Mouse (Mus musculus): ENCODE results near the gene Ptafr.
"Not testable (repeated sequence)": the region's sequence is repeated elsewhere in the genome, so short reads cannot be mapped to it uniquely, and the experiment has no call there.

Ptafr gene

DNA sequence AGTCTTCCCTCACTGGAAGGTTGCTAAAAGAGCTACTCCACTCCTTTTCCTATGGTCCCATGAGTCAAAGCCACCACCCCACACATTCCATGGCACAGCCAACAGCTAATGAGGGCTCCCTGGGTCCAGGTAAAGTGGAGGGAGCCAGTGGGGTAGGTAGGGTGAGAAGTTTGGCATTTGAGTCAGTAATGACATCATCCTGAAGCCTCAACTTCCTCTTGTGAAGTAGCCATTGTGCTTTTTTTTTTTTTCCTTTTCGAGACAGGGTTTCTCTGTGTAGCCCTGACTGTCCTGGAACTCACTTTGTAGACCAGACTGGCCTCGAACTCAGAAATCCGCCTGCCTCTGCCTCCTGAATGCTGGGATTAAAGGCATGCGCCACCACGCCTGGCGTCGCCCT is 8.3 kb upstream of the Ptafr start:
- DNase-seq (ENCODE audit: low spot score in 2 of 2) = not testable (repeated sequence)

DNA sequence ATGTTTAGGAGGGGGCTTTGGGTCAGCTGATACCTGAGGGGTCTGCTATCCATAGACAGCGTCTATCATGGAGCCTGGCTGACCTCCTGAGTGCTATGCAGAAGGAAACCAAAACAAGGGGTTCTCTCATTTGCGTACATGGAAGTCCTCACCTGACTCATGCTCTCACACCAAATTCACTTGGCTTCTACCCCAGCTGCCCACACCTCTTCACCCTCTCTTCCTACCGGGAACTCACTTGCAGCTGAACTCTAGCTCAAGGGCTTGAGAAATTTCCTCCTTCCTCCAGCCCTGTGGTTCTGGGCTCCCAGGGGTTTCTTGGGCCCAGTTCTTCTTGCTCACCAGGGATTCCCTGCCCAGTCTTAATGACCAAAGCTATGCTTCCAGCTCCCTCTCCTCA is 606 bp upstream of the Ptafr start:
- DNase-seq (ENCODE audit: low spot score in 2 of 2) = no peak

DNA sequence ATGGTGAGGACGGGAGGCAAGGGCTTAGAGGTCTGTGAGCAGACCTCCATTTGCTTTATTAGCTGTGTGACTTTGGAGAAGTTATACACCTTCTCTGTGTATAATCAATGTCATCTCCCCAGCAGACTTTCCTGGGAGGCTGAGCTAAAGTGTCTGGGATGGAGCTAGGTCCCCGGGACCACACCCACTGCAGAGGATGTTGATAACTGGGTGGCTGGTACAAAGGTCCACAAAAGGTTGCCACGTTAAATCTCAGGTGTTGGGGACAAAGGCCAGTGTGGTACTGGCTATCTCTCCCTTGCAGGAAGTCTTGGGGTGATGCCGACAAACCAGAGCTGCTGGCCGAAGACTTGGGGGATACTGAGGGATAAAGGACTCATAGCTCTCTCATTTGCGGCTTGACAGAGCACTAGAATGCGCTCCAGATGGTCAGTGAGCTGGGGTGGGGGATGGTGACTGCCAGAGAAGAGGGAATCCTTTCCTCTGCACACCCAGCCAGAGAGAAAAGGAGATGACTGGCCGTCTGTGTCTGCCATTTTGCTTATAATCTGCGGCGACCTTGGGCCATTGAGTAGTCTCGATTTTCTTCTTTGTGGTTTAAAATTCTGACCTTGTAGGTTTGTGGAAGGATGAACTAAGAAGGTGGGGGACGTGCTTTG is 1.4 kb downstream of the Ptafr start:
- no peak for DNase-seq (ENCODE audit: low spot score in 2 of 2)

DNA sequence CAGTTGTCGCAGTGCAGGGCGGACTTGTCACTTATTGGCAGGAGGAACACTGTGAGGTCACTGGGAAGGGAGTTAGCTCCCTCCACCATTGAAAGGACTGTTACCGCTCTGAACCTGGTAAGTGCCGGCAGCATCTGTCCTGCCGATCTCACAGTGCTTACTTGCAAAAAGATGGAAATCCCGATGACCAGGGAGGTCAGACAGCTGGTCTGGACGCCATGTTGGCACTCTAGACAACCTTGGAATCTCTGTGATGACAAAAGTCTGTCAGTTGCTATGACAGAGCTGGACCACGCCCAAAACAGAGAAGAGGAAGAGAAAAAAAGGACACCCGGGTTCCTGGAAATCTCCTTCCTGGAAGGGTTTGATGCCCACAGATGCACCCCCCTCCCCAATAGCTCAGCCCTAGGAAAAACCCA is 3.5 kb downstream of the Ptafr start:
- no peak for DNase-seq (ENCODE audit: low spot score in 2 of 2)

DNA sequence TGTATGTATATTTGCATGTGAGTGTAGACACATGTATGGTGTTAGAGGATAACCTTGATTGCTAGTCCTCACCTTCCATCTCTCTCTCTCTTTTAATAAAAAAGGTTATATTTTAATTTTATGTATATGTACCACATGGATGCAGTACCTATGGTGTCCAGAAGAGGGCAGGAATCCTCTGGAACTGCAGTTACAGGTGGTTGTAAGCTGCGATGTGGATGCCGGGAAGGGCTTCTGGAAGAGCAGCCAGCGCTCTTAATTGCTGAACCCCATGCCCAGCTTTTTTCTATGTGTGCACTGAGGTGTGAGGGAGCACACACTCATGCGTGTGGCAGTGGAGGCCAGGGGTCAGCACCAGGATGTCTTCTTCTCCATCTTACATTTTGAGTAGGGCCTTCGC is 5.2 kb downstream of the Ptafr start:
- no peak for DNase-seq (ENCODE audit: low spot score in 2 of 2)

DNA sequence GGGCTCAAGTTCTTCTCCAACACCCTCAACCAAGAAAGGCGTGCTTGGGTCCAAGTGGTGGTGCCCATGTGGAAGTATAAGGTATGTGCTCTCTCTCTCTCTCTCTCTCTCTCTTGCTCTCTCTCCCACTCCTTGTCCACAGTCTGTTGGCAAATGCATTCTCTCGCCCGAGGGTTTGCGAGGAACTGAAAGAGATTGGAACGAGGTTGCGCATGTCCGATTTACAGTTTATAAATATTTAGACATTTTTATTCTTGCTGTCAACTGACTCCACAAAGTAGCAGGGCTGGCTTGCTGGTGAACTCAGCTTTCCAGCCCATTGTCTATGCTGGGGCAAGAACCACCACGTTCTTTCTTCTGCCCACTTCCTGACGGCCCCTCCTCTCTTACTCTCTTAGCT is 7.3 kb downstream of the Ptafr start:
- DNase-seq (ENCODE audit: low spot score in 2 of 2) = no peak

DNA sequence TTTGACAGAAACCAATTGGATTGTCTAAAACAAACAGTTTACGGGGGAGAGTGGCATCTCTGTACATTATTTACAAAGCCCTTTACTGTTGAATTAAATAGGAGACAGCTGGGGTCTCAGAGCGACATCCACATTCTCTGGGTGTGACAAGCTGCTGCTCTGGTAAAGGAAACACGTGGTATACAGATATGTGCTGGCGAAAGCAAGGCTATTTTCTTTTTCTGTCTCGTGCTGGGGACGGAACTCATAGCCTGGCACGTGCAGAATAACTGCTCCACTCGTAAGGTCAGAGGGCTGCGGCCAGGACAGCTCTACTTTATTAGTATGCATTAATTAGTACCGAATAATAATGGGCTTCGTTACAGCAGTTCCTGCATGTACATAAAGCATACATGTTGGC is 9.5 kb downstream of the Ptafr start:
- DNase-seq (ENCODE audit: low spot score in 2 of 2) = no peak

DNA sequence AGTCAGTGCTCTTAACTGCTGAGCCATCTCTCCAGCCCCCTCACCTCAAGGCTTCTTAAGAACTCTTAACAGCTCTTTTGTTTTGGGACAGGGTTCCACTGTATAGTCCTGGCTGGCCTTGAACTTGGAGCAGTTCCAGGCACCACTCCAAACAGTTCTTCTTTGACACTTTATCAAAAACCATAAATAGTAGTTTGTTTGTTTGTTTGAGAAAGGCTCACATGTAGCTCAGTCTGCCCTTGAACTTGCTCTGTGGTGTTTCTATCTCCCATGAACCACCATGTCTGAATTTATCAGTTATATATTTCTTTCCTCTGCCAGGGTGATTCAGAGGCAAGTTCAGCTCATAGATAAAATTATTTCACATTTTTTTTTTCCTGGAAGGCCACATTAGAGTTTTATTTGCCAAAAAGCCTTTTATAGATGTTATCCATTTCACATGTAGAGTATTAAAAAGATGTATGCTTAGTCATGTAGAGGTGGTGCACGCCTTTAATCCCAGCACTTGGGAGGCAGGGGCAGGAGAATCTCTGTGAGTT is 11.0 kb downstream of the Ptafr start:
- no peak for DNase-seq (ENCODE audit: low spot score in 2 of 2)

DNA sequence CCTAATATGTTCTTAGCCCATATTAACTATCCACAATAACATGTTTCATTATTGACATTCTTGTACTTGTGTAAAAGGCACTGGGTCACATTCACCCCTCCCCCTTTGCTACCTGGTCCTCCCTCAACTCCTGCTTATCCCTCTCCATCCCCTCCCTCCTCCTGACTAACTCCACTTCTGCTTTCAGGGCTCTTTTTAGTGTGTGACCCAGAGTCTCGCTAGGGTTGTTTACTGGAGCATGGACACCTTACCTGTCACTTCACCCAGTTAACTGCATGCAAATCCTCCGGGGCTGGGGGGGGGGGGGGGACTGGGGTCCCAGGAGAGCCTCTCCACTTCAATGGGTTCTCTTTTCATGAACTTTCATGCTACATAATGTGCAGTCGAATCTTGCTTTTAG is 19.9 kb downstream of the Ptafr start:
- DNase-seq (ENCODE audit: low spot score in 2 of 2) = no peak

DNA sequence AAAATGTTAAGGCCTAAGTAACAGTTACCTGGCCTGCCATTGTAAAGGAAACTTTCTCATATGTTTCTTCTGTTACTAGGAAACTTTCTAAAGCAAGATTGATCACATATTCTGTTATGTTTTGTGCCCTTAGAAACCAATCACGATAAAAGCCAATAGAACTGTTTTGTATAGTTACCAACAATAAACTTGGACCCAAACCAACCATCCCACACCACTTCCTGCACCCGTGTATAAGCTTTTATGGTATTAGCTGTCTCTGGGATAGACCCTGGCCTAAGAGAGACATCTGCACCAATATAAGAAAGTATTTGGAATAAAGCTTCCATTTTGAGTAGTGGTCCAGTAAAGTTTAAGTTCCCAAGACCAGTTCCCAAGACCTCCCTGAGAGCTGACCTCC is 21.1 kb downstream of the Ptafr start:
- DNase-seq (ENCODE audit: low spot score in 2 of 2) = no peak

DNA sequence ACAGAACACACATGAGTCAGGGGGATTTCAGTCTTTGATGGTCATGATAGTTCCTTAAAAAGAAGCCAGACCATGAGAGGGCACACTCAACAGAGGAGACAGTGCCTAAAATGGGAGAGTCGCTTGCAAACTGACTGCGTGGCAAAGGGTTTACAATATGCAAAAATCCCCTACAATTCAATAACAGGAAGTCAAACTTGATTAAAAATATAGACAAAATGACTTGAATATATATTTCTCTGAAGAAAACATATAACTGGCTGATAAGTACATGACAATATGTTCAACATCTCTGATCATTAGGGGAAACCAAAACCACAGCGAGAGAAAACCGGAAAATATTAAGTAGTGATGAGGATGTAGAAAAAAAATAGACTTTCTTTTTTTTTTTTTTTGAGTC is 22.4 kb downstream of the Ptafr start:
- DNase-seq (ENCODE audit: low spot score in 2 of 2) = no peak

DNA sequence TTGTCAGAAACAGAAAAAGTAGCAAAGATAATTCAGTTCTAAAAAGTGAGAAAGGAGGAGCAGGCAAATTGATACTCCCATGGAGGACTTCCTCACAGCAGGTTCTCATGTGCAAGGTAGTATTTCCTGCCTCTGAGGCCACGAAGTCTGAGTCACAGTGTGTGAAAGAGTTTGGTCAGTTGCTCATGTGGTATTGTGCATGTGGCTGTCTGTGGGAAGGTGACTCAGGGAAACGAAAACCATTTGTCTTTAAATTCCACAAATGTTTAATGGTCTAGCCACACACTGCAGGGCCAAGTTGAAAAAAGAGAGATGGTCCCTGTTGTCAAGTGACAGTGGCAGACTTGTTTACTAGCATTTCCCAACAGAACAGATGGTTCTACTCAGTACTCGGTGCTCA is 24.6 kb downstream of the Ptafr start:
- DNase-seq (ENCODE audit: low spot score in 2 of 2) = no peak

DNA sequence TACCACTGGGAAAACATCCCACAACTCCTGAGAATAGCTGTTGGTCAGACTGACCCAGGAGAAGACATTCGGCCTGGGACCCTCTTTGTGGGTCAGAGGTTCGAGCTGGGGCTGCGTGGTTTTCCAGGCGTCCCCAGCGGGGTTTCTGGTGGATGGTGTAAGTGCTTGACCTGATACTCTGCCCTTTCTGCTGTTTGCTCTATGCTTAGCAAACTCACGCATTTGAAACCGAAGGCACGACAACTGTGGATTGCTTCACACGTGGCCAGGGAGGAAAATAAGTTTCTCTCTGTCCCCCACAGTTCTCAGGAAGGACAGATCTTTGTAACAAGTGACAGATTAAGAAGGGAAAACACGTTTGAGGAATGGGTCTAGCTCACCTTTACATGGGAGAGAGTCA is 26.8 kb downstream of the Ptafr start:
- DNase-seq (ENCODE audit: low spot score in 2 of 2) = no peak

DNA sequence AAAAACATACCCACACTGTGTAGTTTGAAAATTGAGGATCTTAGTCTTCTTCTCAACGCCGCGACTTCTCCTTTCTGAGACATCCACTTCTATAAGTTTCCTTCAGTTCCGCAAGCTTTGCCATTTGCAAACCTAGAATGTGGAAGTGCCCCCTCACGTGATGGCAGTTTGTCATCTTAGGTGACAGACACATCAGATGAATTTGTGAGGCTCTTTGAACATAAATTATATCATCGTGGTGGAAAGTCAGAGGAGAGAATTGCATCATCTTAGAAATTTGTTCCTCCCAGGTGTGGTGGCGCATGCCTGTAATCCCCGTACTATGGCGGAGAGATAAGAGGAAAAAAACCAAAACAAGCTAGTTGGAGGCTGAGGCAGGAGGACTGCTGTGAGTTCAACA is 29.1 kb downstream of the Ptafr start:
- peak in 1 of 2 experiments; percentile 12 for DNase-seq (ENCODE audit: low spot score in 2 of 2)

DNA sequence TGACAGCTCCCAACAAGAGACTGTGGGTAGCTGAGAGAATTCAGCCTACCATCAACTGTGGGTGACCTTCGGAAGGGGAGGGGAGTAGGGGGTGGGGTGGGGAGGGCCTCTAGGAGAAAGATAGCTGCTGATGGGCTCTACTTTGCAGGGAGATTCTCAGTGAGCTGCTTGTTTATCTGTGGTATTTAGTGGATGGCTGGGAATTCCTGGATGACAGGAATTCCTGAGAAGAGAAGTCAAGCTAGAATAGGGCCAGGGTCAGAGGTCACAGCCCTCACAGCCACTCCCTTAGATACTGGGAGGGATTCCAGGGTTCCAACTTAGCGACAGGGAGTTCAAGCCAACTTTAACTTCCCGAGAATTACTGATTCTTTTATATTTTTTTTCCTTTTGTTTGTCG is 30.3 kb downstream of the Ptafr start:
- DNase-seq (ENCODE audit: low spot score in 2 of 2) = no peak

DNA sequence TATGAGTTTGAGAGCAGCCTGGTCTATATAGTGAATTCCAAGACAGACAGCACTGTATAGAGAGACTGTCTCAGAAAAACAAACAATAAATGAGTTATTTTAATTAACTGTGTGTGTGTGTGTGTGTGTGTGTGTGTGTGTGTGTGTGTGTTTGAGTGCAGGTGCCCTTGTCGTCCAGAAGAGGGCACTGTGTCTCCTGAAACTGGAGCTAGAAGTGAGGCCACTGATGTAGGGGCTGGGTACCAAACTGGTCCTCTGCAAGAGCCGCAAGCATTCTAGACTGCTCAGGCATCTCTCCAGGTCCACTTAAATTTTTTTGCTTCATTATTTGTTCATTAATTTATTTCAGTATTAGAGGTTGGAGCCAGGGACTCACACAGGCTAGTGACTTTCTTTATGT is 35.0 kb downstream of the Ptafr start:
- no peak for DNase-seq (ENCODE audit: low spot score in 2 of 2)

DNA sequence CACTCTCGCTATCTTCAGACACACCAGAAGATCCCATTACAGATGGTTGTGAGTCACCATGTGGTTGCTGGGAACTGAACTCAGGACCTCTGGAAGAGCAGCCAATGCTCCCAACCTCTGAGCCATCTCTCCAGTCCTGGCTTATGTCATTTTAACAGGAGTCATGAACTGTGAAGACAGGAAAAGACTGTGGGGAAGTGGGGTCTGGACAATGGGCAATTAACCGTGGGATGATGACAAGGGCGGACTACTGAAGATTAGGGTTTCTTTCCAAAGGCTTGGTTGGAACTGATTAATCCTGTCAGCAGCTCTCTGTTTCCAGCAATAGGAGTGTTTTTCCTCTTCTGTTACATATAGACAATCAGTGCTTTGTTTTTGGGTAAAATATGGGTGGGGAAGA is 35.9 kb downstream of the Ptafr start:
- no peak for DNase-seq (ENCODE audit: low spot score in 2 of 2)

DNA sequence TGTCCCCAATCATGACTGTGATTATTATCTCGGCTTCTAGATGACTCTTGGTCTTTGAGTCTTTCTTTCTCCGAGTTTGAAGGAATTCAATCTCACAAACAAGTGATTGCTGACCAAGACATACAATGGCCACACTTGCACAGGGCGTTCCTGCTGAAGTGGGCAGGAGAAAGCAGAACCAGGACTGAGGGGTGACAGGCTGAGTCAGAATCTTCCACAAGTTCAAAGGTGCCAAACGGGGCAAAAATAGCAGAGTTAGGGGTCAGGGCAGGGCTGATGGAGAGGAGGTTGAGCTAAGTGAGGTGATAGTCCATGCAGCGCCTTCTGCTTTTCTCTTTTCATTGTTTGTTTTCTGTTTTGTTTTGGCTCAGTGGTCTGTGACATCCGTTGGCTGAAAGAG is 36.6 kb downstream of the Ptafr start:
- no peak for DNase-seq (ENCODE audit: low spot score in 2 of 2)

DNA sequence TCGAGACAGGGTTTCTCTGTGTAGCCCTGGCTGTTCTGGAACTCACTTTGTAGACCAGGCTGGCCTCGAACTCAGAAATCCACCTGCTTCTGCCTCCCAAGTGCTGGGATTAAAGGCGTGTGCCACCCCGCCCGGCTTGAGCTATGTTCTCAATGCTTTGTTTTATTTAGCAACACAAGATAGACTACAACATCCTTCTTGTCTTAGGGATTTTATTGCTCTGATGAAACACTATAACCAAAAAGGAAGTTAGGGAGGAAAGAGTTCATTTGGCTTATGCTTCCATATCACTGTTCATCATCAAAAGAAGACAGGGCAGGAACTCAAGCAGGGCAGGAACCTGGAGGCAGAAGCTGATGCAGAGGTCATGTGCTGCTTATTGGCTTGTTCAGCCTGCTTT is 37.4 kb downstream of the Ptafr start:
- DNase-seq (ENCODE audit: low spot score in 2 of 2) = not testable (repeated sequence)

DNA sequence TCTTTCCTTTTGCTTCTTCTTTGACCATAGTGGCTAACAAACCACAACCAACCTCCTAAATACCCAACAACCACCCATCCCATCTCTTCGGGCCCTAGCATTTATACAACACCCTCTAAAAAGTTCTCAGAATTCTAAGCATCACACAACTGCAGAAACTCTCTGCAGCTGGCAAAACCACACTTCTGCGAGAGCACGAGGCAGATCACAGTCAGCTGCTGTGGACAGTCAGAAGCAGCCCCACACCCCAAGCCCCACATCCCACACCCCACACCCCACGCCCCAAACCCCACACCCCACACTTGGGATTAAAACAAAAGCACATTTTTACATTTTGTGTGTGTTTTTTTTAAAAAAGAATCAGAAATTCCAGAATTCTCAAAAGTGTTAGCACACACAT is 39.6 kb downstream of the Ptafr start:
- DNase-seq (ENCODE audit: low spot score in 2 of 2) = no peak

DNA sequence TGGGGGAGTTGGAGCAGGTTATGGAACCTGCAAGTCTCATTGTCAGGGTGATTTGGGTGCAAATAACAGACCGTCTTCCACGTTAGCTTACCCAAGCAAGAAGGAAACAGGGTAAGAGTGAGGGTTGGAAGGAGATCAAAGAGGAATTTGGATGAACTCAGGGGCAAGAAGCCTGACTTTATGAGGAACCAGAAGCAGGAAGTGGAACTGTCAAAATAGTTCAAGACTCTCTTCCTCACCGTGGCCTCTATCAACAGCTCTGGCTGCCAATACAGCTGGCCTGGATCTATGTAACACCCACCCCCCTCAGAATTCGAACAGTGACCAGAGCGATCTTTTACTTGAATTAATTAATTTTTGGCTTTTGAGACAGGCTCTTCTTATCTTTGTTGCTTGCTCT is 41.9 kb downstream of the Ptafr start:
- DNase-seq (ENCODE audit: low spot score in 2 of 2) = no peak

DNA sequence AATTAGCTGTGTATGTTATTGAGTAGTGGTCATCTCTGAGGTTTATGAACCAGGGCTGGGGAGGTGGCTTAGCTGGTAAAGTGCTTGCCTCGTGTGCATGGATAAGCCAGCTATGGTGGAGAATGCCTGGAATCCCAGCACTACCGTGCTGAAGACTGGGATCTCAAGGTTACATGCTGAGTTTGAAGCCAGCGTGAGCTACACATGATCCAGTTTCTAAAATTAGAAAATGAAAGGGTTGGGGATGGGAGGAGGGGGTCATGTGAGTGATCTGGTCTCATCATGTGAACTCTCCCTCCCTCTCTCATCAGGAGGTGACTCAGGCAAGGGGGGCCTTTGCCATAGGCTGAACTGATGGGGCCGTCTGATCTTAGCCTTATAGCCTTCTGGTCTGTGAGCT is 44.3 kb downstream of the Ptafr start:
- DNase-seq (ENCODE audit: low spot score in 2 of 2) = no peak

DNA sequence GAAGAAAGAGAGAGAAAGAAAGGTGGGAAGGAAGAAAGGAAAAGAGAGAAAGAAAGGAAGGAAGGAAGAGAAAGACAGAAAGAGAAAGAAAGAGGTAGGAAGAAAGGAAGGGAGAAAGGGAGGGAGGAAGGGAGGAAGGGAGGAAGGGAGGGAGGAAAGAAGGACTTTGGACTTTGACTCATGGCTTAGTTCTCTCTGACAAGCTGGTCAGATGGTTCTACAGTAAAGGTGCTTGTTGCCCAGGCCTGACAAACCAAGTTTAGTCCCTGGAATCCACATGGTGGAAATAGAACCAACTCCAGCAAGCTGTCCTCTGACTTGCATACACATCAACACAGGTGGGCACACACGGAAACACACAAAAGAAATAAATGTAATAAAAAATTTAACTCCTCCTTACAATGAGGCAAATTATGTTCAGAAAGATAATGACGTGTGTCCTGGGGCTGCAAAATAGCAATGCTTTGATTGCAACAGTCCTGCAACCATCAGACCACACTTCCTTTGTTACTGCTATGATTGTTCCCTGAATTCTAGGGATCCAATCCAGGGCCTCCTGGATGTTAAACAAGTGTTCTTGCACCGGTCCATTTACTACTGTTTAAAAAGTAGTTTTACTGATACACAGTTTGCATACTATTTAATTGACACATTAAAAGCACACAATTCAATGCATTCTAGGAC is 46.6 kb downstream of the Ptafr start:
- no peak for DNase-seq (ENCODE audit: low spot score in 2 of 2)

DNA sequence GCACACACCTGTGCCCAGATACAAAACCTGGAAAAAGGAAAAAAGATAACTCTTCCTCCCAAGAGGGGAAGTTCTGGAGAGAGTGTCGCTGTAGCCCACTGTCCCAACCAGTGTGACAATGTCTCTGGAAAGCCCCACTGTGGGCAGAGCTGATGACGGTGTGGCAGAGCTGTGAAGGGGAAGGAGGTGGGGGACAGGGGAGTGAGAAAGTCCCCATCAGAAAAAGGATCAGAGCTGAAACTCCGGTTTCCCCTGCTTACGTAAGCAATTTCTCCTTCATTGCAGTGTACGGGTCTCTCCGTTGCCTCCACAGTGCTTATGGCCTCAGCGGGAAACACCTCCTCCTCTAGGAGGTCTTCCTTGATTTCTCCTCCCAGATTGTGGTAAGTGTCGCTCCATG is 47.5 kb downstream of the Ptafr start:
- DNase-seq (ENCODE audit: low spot score in 2 of 2) = no peak

Data from urinary bladder, postnatal 36 days (tissue).